Mouse (Mus musculus): ENCODE data around the gene Hecw2. TPM values are rescaled to one million over a fixed set of nuclear protein-coding genes. Genes with fewer than 3 reads are reported as not detected.

Hecw2 gene
- total RNA-seq, 2 experiments from 2014 or later, result not detected

DNA sequence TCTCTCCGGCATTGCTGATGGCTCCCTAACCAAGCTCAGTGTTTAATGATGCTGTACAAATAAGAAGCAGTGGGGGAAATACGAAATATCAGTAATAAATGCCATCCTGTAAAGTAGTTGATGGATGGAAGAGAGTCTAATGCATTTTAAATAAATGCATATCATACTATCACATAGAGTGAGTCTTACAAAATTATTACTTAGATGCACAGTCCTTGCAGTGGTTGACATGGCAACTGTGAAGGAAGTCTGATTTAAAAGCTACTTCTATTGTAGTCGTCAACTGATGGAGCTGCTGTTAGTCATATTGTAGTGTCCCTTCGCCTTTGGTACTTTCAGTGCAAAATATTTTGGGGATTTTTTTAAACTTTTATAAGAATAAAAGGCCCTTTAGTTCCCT is 383.0 kb downstream of the Hecw2 start:
- no peak for ATAC-seq (replicated peaks; ENCODE audit: low FRiP score, low TSS enrichment, poor library complexity, severe bottlenecking)

DNA sequence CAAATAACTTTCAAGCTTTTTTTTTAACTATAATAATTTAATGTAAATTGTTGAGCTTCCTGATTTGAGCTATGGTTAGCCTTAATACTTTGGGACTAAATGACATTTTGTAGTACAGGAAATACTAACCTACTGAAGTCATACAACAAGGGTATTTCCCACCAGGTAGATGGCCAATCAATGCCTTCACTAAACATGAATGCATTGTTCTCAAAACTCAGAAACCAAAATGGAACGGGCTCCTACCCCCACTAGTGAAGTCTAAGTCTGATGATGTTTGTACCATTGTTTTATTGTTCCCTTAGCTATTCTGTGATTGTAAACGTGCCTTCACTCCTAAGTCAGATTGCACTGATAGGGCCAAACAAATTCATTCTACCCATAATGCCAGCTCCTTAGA is 386.7 kb downstream of the Hecw2 start:
- no peak for ATAC-seq (replicated peaks; ENCODE audit: low FRiP score, low TSS enrichment, poor library complexity, severe bottlenecking)

DNA sequence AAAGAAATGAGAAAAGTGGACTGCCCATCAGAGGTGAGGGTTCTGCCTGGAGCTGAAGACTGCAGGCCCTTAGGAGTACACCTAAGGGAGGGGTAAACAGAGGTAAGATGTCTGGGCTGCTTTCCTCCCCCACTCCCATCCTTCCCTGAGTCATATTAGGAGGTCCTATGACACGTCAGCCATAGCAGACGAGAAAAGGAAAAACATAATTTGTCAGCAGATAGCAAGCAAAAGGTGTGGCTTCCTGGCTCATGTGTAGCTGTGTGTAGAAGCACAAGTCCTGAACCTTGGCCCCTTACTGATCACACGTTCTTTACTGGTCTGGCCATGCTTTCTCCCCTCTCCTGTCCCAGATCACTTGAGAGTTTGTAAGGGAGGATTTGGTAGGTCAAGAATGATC is 397.2 kb downstream of the Hecw2 start:
- ATAC-seq (replicated peaks; ENCODE audit: low FRiP score, low TSS enrichment, poor library complexity, severe bottlenecking), result no peak

DNA sequence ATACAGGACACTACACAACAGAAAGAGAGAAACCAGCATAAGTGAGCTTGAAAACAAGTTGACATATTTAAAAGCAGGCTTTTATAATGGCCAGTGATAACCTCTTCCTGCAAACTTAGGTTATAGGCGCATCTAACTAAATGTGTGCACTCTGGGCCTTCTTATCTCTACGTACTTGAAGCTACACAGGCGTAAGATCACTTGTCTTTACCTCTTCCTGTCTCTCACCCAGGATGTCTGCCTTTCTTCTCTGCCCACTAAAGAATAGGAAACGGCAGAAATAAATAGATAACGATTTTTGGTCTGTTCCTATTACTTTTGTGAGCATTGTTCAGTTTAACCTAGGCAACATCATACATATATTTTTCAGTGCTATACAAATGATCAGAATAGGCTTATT is 397.9 kb downstream of the Hecw2 start:
- no peak for ATAC-seq (replicated peaks; ENCODE audit: low FRiP score, low TSS enrichment, poor library complexity, severe bottlenecking)

DNA sequence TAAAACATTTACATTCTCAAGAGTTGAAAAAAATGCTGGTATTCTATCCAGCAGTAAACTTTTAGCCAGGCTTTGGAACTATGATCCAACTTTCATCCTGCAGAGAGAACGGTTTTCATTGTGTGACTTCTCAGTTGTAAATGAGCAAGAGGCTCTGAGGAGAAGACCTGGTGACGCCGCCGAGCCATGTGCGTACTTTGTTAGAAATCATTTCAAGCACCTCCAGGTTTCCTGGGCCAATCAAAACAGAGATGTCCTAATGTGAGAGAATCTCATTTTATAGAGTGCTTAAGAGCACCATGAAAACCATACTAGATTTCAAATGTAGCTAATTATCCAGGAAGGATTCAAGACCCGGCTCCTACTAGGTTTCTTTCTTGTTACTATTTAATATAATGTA is 398.7 kb downstream of the Hecw2 start:
- no peak for ATAC-seq (replicated peaks; ENCODE audit: low FRiP score, low TSS enrichment, poor library complexity, severe bottlenecking)

DNA sequence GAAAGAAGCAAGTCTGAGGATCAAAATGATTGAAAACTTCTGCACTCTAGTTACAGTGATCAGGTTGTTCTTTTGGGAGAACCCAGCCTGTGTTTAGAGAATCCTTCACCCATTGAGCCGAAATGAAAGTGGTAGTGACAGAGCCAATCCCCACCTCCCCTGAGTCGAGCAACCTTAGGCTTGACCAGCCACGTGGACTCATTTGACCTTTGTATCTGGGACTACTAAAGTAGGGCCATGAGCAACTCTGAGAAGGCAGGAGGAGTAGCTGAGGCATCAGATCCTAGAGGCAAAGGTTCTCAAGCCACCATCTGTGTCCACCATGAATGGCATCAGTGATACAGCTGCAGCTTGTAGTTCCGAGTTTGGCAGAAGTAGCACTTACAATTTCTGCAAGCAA is 399.4 kb downstream of the Hecw2 start:
- ATAC-seq (replicated peaks; ENCODE audit: low FRiP score, low TSS enrichment, poor library complexity, severe bottlenecking), result no peak

DNA sequence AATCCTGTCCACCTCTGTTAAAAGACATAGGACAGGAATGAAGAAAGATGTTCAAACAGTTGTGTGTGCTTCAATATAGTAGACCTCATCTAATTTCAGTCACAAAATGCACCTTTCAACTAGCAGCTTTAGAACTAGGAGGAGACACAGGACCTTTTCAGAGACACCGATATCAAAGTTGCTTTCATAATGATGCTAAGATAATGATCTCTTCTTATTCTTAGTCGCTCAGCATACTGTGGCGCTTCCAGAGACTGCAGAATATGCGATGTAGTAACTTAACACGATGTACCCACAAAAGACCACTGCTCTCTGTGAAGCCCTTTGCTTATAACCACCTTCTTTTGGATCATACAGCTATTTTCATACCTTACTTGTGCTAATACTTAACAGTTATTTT is 399.9 kb downstream of the Hecw2 start:
- ATAC-seq (replicated peaks; ENCODE audit: low FRiP score, low TSS enrichment, poor library complexity, severe bottlenecking), result no peak

DNA sequence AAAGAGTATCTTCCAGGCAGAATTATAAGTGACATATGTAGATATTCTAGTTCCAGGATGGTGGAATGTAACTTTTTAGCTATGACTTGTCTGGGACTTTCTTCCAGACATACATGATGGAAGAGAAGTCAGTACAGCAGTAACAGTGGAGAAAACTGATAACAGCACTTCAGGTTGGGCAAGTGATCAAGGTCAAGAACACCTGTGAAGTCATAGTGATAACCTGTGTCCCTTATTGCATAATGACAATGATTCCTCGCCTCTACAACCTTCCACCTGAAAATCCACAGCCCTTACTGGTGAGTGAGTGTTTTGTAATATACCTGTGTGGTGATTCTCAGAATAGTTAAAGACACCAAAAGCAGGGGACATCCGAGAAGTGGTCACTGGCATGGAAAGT is 400.7 kb downstream of the Hecw2 start:
- no peak for ATAC-seq (replicated peaks; ENCODE audit: low FRiP score, low TSS enrichment, poor library complexity, severe bottlenecking)

DNA sequence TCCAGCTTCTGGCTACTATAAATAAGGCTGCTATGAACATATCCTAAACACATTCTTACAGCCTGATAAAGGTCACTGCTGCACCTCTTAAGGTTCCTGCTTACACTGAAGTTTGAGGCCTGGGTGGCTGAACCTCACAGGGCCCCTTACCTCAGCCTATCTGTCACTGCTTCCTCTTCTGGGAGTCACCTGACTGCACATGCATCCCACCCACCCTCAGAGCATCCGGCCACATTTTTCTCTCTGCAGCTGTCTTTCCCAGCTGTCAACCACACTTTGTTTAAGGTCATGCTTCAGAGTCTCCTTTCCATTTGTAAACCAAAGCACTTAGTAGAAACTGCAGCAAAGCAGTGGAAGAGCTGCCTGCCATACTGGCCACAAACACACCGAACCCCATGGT is 403.6 kb downstream of the Hecw2 start:
- ATAC-seq (replicated peaks; ENCODE audit: low FRiP score, low TSS enrichment, poor library complexity, severe bottlenecking), result no peak

DNA sequence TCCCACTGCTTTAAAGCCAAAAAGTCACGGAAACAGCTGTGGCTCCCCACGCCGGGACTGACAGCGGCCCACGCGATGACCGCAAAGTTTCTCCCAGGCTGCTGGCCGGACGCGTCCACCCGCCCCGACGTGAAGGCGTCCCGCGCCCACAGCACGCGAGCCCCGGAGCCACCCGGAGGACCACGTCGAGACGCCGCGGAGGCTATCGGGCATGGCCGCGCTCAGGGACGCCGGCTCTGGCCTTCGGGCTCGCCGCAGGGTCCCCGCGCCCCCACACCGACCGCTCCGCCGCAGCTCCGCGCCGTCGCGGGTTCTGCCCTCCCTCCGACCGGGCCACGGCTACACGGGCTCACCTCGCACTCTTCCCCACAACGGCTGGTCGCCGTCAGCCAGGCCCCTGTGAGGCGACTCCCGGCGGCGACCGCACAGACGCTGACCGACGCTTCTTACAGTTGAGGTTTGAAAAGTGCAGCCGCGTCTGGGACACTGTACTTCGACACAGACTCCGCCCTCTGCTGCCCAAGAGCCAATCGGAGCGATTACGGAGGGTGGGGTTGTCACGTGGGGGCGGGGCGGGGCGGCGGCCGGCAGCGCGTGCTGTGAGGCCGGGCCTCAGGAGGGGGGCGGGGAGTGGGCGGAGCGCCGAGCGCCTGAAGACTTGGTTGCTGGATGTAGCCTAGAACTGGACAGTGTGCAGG is 410.1 kb downstream of the Hecw2 start, which contains the start of gene Stk17b:
TSS of gene Stk17b (minus strand) at position 504 of the 698 bp plus-strand sequence.
- ATAC-seq (replicated peaks; ENCODE audit: low FRiP score, low TSS enrichment, poor library complexity, severe bottlenecking), result peak; percentile 91

DNA sequence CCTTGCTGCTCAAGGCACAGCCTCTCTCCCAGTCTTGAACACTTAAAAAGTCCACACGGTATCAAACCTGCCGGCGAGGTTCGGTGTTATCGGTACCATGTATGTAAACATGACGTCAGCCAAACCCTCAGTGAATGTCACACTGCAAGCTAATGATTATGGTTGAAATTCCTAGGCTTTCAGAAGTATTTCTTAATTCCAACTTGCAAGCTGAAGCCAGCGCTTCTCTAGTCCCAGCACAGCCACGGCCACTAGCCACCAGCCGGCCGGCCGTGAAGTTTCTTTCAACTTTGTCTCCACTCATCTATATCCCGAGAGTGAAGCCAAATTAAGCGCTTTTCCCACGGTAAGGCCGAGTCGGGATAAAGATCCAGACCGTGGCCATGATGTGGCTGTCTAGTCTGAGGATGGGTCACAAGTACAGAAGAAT is 410.7 kb downstream of the Hecw2 start:
- peak; percentile 76 for ATAC-seq (replicated peaks; ENCODE audit: low FRiP score, low TSS enrichment, poor library complexity, severe bottlenecking)

DNA sequence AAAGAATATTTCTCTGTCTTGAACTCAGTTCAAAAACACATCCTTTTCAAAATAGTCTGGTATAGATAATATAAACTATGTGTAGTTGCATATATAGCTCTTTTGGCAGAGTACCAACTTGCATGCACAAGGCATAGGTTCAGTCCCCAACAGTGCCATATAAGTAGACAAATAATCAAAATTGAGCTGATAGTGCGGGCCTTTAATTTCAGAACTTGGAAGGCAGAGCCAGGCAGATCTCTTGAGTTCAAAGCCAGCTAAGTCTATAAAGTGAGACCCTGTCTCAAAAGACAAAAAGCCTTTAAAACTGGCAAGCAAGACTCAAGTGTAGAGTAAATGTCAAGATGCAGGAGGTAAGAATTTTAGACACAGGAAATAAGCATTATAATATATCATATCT is 412.0 kb downstream of the Hecw2 start:
- no peak for ATAC-seq (replicated peaks; ENCODE audit: low FRiP score, low TSS enrichment, poor library complexity, severe bottlenecking)

DNA sequence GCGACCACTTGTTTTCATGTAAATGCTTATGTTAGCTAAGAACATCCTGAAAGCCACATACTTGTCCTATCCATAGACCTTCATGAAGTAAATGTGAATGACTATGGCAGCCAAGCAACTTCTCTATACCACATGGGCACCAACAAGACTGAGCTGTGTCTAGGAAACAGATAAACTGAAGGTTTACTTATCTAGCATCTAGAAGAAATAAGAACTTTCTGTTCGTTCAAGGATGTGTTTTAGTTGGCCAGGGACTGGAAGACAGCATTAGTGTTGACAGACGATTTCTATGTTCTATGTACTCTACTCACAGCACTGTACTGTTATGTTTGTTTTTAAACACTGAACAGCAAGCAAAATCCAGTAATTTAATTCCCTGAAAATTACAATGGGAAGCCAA is 412.9 kb downstream of the Hecw2 start:
- ATAC-seq (replicated peaks; ENCODE audit: low FRiP score, low TSS enrichment, poor library complexity, severe bottlenecking), result no peak

DNA sequence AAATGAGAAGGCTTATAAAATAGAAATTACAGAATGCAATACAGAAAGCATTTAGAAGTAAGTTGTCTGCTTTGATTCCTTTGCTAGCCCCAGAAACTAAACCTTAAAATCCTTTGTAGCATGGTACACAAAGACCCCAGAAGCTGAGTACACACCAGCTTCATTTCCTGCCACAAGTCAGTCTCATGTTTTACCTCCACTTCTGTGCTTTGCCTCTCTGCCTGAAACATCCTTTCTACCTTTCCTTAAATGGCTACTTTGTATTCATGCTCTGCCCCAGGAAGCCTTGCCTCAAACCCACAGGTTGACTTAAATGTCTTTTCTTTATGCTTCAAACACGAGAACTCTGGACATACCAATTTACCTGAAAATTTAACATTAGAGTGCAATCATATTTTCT is 413.7 kb downstream of the Hecw2 start:
- ATAC-seq (replicated peaks; ENCODE audit: low FRiP score, low TSS enrichment, poor library complexity, severe bottlenecking), result no peak

DNA sequence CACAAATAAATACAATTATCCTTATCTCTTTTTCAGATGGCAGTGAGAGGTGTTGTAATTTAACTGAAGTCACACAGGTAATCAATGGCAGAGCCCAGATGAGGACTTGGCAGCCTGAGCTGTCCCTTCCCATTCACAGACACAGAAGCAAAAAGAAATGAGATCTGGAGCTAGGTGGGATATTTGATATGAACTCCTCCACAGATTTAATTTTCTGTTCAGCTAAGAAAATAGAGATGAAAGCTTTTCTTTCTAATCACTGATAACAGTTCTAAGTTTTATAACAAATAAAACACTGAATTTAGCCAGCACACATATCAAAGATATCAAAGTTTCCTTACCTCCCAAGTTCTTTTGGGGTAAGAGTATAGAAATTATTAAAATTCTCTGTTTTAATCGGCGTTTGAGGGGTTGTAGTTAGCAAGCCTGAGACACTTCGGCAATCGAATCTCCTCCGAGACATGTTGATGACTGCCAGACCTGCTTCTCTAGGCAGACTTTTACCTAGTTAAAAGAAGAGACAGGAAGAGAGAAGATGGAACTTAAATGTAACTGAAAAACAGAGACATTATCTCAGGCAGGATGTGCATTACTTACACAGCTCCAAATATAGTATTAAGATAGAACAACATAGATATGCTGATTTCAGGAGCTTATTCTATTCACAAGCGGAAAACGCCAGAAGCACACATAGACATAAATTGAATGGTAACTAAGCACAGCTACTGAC is 418.6 kb downstream of the Hecw2 start:
- no peak for ATAC-seq (replicated peaks; ENCODE audit: low FRiP score, low TSS enrichment, poor library complexity, severe bottlenecking)

DNA sequence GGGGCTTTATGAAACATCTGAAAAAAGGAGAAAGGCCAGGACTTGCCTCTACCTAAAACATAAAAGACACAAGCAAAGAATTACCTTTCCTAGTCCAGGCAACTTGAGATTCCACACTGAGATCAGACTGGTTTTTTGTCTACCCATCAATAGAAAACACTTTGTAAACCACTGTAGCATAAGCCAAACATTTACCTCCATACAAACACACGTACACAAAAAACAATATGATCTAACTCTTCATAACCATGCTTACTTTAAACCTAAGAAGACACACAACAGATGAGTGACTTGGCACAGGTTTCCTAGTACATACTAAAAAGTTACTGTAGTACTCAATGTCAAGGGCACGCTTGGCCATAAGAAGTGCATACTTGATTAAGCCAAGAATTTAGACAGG is 419.4 kb downstream of the Hecw2 start:
- no peak for ATAC-seq (replicated peaks; ENCODE audit: low FRiP score, low TSS enrichment, poor library complexity, severe bottlenecking)

DNA sequence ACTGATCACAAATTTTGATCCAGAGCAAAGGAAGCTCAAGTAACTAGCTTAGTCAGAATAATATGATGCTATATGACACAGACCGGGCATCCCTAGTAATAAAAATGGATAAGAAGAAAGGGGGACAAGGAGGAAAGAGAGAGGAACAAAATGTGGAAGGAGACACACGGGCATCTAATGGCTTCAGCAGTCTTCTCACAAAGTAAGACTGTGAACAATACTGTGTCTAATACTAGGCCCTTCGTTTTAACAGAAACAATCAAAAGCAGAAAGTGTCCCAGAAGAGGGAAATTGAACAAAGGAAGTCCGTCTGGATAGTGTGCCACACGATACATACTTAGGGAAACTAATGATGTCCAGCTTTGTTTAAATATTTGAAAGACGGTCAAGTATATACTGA is 419.9 kb downstream of the Hecw2 start:
- no peak for ATAC-seq (replicated peaks; ENCODE audit: low FRiP score, low TSS enrichment, poor library complexity, severe bottlenecking)

DNA sequence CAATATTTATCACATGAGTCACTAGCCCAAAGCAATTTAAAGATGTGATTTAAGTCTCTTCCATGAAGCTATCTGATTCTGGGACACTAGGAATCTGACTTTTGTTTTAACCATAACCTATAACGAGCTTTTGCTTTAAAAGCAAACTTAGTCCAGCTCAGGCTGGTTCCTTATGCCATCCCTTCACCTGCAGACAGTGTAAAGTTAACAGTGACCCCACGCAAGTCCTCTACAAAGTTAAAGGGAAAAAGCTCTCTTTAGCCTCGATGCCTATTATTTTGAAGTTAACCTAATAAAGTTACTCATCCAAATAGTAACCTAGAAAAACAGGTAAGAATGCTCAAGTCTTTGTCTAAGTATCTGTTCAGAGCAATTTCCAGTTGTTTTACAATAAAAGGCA is 420.4 kb downstream of the Hecw2 start:
- ATAC-seq (replicated peaks; ENCODE audit: low FRiP score, low TSS enrichment, poor library complexity, severe bottlenecking), result no peak

DNA sequence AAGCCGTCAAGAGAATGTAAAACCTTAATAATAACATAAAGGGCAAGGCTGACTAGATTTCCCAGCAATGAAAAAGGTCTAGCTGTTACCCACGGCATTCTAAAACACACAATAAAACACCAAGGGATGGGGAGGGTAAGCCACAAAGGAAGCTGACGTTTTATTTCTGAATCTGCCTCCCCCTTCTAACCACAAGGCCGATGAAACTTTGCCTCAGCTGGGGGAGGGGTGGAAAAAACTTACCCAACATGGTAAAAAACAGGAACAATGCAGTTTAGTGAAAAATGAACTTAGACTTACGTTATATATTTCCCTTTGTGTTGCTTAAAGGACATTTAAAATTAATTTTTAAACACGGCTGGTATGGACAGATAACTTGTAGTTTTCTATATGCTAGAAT is 421.0 kb downstream of the Hecw2 start:
- peak; percentile 80 for ATAC-seq (replicated peaks; ENCODE audit: low FRiP score, low TSS enrichment, poor library complexity, severe bottlenecking)

DNA sequence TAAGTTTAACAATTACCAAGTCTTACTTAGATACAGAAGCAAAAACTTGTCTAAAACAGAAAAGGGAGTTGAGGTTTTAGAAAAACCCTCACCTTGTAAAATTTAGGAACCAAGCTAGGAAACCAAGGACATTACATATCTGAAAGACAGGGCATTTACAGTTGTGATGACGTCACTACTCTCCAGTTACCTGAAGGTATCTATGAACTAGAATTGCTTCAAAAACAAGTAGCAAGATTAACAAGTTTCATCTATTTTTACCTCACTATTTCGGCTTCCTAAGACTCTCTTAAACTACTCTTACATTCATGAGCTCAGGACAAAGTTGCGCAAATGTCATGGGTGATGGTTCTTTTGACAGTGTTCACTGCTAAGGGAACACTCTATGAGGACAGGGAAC is 422.0 kb downstream of the Hecw2 start:
- no peak for ATAC-seq (replicated peaks; ENCODE audit: low FRiP score, low TSS enrichment, poor library complexity, severe bottlenecking)

DNA sequence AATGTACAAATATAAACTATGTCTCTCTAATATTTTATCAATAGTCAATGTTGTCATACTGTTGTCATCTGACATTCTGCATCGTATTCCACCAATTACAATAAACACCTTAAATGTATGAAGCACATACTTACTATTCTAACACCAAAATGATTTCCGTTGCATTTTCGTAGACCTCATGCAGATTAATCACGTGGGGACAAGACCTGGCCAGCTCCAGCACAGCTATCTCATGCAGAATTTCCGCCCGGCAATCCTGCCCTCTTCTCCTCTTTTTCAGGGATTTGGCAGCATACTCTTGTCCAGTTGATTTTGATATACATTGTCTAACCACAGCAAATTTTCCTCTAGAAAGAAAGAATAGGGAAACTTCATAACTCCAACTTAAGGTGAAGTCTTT is 423.5 kb downstream of the Hecw2 start:
- no peak for ATAC-seq (replicated peaks; ENCODE audit: low FRiP score, low TSS enrichment, poor library complexity, severe bottlenecking)

Data from megakaryocyte-erythroid progenitor cell, adult 5-6 weeks (primary cell).